In the genomic region with DNA sequence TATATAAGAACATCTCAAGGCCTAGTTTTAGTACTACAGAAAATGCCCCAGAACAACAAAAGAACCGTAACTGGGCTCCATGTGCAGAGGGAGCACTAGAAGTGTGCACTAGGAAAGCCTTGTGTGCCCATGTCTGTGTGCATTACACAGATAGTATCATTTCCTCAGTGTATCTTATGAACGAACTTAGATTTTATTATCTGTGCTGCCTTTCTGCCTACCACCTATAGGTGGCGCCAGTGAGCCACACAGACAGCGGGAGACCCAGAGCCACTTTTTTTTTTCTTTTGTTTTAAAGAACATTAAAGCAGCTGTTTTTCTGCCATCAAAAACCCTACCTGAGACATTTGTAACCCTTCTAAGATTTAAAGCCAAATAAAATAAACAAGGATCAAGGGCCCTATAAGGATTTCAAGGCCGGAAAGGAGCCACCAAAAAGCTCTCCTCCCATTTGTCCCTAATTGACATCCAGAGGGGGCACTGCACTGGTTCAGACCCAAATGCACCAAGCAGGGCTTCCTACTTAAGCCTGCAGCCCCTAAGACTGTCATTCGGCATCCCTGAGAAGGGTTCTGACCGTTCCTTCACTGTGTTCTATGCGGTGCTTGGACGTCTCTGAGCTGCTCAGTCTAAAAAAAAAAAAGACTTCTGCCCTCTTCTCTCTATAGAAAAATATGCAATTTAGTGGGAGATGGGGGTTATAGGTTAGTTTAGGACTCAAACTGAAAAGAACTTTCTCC, we compare ENCODE assay signal across 8 mouse cellular contexts.
A peak's percentile ranks its signal among the peaks of the same experiment; 100 is the strongest.
DNase-seq lines count a peak whose midpoint lies in the region; ATAC-seq lines count a peak whose summit lies in the region.

No protein-coding gene starts in this region.

- H3K4me1 ChIP-seq in forebrain, embryonic 10.5 days: peaks cover 11% of the 10 kb centered on the region
- no peaks in the 10 kb centered on the region for H3K4me1 ChIP-seq in hindbrain, embryonic 12.5 days
- no peaks in the 10 kb centered on the region for H3K4me1 ChIP-seq in limb, embryonic 11.5 days (ENCODE audit: control insufficient read depth, insufficient read depth, low read length)
- H3K4me1 ChIP-seq in midbrain, embryonic 12.5 days: no peaks in the 10 kb centered on the region

- H3K4me3 ChIP-seq in forebrain, embryonic 10.5 days: peak overlapping the region; percentile 12; the same call in 1 of the 2 replicates
- no peak overlapping the region for H3K4me3 ChIP-seq in hindbrain, embryonic 12.5 days
- H3K4me3 ChIP-seq in limb, embryonic 11.5 days (ENCODE audit: low read depth, low read length): no peak overlapping the region
- H3K4me3 ChIP-seq in midbrain, embryonic 12.5 days: no peak overlapping the region

- 0 out of 2 replicates have a peak overlapping the region, but pooled peaks have one; percentile 20 for H3K27ac ChIP-seq in forebrain, embryonic 10.5 days
- H3K27ac ChIP-seq in hindbrain, embryonic 12.5 days: no peak overlapping the region; the same call in 1 of the 2 replicates
- H3K27ac ChIP-seq in limb, embryonic 11.5 days (replicated peaks; ENCODE audit: low read depth, low read length): no peak overlapping the region
- H3K27ac ChIP-seq in midbrain, embryonic 12.5 days (replicated peaks): no peak overlapping the region

- WGBS in forebrain, embryonic 10.5 days: 17% methylated on average over 9 of the region's 9 CpGs
- WGBS in hindbrain, embryonic 12.5 days: 26% methylated on average over 9 of the region's 9 CpGs
- WGBS in limb, embryonic 11.5 days: 14% methylated on average over 9 of the region's 9 CpGs
- WGBS in midbrain, embryonic 12.5 days: 17% methylated on average over 9 of the region's 9 CpGs

- no peaks in the 10 kb centered on the region for H3K9me3 ChIP-seq in forebrain, embryonic 10.5 days
- H3K9me3 ChIP-seq in hindbrain, embryonic 12.5 days (replicated peaks): no peaks in the 10 kb centered on the region
- H3K9me3 ChIP-seq in limb, embryonic 11.5 days (ENCODE audit: control insufficient read depth, low read length): no peaks in the 10 kb centered on the region
- no peaks in the 10 kb centered on the region for H3K9me3 ChIP-seq in midbrain, embryonic 12.5 days

- DNase-seq in layer of hippocampus, adult 11-12 months (ENCODE audit: low spot score): peak; percentile 38
- no peak for DNase-seq in layer of hippocampus, adult 9-10 months (ENCODE audit: low spot score)
- DNase-seq in adrenal gland, postnatal 25 days: peak; percentile 55
- DNase-seq in forebrain, embryonic 10.5 days (ENCODE audit: extremely low spot score, low spot score): no peak
- peak; percentile 63 for DNase-seq in limb, embryonic 11.5 days (ENCODE audit: low spot score)
- DNase-seq in urinary bladder, postnatal 4 days (ENCODE audit: low spot score in 2 of 2): no peak

- H3K36me3 ChIP-seq in forebrain, embryonic 10.5 days (replicated peaks): no peaks in the 10 kb centered on the region
- no peaks in the 10 kb centered on the region for H3K36me3 ChIP-seq in hindbrain, embryonic 12.5 days
- H3K36me3 ChIP-seq in limb, embryonic 11.5 days (ENCODE audit: control insufficient read depth, insufficient read depth, low read length): no peaks in the 10 kb centered on the region
- no peaks in the 10 kb centered on the region for H3K36me3 ChIP-seq in midbrain, embryonic 12.5 days

- H3K27me3 ChIP-seq in forebrain, embryonic 10.5 days (ENCODE audit: poor library complexity, severe bottlenecking): no peaks in the 10 kb centered on the region
- H3K27me3 ChIP-seq in hindbrain, embryonic 12.5 days: no peaks in the 10 kb centered on the region
- H3K27me3 ChIP-seq in limb, embryonic 11.5 days (ENCODE audit: control insufficient read depth, insufficient read depth, low read length): no peaks in the 10 kb centered on the region
- H3K27me3 ChIP-seq in midbrain, embryonic 12.5 days: no peaks in the 10 kb centered on the region

- no peak for ATAC-seq in hindbrain, embryonic 12.5 days (ENCODE audit: low FRiP score)
- no peak for ATAC-seq in limb, embryonic 11.5 days (ENCODE audit: insufficient number of reproducible peaks, low FRiP score, low TSS enrichment, low read depth)
- peak; percentile 60; the same call in 1 of the 2 replicates for ATAC-seq in midbrain, embryonic 12.5 days (ENCODE audit: low FRiP score, low read depth)

- peak overlapping the region; percentile 27 for H3K4me2 ChIP-seq in hindbrain, embryonic 12.5 days (replicated peaks)
- H3K4me2 ChIP-seq in limb, embryonic 11.5 days (ENCODE audit: low read depth, severe bottlenecking): peak overlapping the region; percentile 10; the same call in 1 of the 2 replicates
- no peak overlapping the region; the same call in 1 of the 2 replicates for H3K4me2 ChIP-seq in midbrain, embryonic 12.5 days (replicated peaks)

- H3K9ac ChIP-seq in hindbrain, embryonic 12.5 days: no peak overlapping the region
- no peak overlapping the region for H3K9ac ChIP-seq in limb, embryonic 11.5 days (ENCODE audit: low read length)
- no peak overlapping the region; the same call in 1 of the 2 replicates for H3K9ac ChIP-seq in midbrain, embryonic 12.5 days (replicated peaks)

Comparison
In these comparisons a context has a peak if more than half of its experiments do, and no peak if none do; other contexts are left out.
1. DNase-seq: peak in layer of hippocampus, adult 11-12 months (single experiment), adrenal gland, postnatal 25 days (single experiment) and limb, embryonic 11.5 days (single experiment); none in layer of hippocampus, adult 9-10 months (single experiment), forebrain, embryonic 10.5 days (single experiment) and urinary bladder, postnatal 4 days (0 of 2).